Mouse (Mus musculus): ENCODE measurements at regions not wholly inside any gene's neighbourhood (a gene's known extent, or its start where the extent isn't known, plus 50 kb on each side); places are given as distances from the start of the nearest gene placed in this dataset.

- no peak overlapping the region for H3K4me2 ChIP-seq
- no peak overlapping the region for H3K4me3 ChIP-seq
- WGBS = 57% methylated on average over 15 of the region's 15 CpGs
- no peak for ATAC-seq
- H3K4me1 ChIP-seq = peaks cover 22% of the 10 kb centered on the region
- peaks cover 7% of the 10 kb centered on the region for H3K9me3 ChIP-seq (replicated peaks)
- no peak overlapping the region for H3K9ac ChIP-seq
- no peak overlapping the region for H3K27ac ChIP-seq
- H3K36me3 ChIP-seq (ENCODE audit: poor library complexity, severe bottlenecking) = no peaks in the 10 kb centered on the region
- no peaks in the 10 kb centered on the region for H3K27me3 ChIP-seq
These were observed 119.5 kb upstream of the A530016L24Rik start for GRCm38 (mm10) chr12:112369581-112370371.

GRCm38 (mm10) chr12:112372234-112373050, 116.8 kb upstream of the A530016L24Rik start:
- Histone ChIP-seq H3K4me2 (no peak overlapping the region), H3K27me3 (0 out of 2 replicates have a peak, but pooled peaks cover 3% of the 10 kb centered on the region), H3K27ac (no peak overlapping the region), H3K9me3 (replicated peaks) (no peaks in the 10 kb centered on the region), H3K36me3 (ENCODE audit: poor library complexity, severe bottlenecking) (no peaks in the 10 kb centered on the region), H3K4me1 (peaks cover 41% of the 10 kb centered on the region), H3K9ac (no peak overlapping the region), H3K4me3 (no peak overlapping the region)
- ATAC-seq = no peak
- WGBS = 75% methylated on average over 14 of the region's 14 CpGs

GRCm38 (mm10) chr12:112373966-112374365, 115.3 kb upstream of the A530016L24Rik start:
- ATAC-seq = no peak
- Histone ChIP-seq H3K9ac (no peak overlapping the region), H3K27ac (no peak overlapping the region), H3K27me3 (0 out of 2 replicates have a peak, but pooled peaks cover 3% of the 10 kb centered on the region), H3K4me3 (no peak overlapping the region), H3K4me2 (no peak overlapping the region), H3K4me1 (peaks cover 56% of the 10 kb centered on the region), H3K36me3 (ENCODE audit: poor library complexity, severe bottlenecking) (no peaks in the 10 kb centered on the region), H3K9me3 (replicated peaks) (no peaks in the 10 kb centered on the region)
- 93% methylated on average over 7 of the region's 7 CpGs for WGBS

- no peaks in the 10 kb centered on the region for H3K36me3 ChIP-seq (ENCODE audit: poor library complexity, severe bottlenecking)
- H3K9ac ChIP-seq = no peak overlapping the region
- 80% methylated on average over 5 of the region's 5 CpGs for WGBS
- H3K4me2 ChIP-seq = no peak overlapping the region
- ATAC-seq = no peak
- H3K4me1 ChIP-seq = peaks cover 48% of the 10 kb centered on the region
- H3K27me3 ChIP-seq = 0 out of 2 replicates have a peak, but pooled peaks cover 3% of the 10 kb centered on the region
- H3K9me3 ChIP-seq (replicated peaks) = no peaks in the 10 kb centered on the region
- H3K4me3 ChIP-seq = no peak overlapping the region
- H3K27ac ChIP-seq = no peak overlapping the region
These were observed 113.0 kb upstream of the A530016L24Rik start for GRCm38 (mm10) chr12:112376236-112376635.

- Histone ChIP-seq H3K4me1 (peaks cover 48% of the 10 kb centered on the region), H3K4me3 (no peak overlapping the region), H3K27me3 (0 out of 2 replicates have a peak, but pooled peaks cover 3% of the 10 kb centered on the region), H3K27ac (no peak overlapping the region; the same call in 1 of the 2 replicates), H3K9ac (no peak overlapping the region), H3K4me2 (no peak overlapping the region), H3K9me3 (replicated peaks) (no peaks in the 10 kb centered on the region), H3K36me3 (ENCODE audit: poor library complexity, severe bottlenecking) (no peaks in the 10 kb centered on the region)
- 90% methylated on average over 8 of the region's 8 CpGs for whole genome bisulfite sequencing
- ATAC-seq = no peak
These were observed 112.5 kb upstream of the A530016L24Rik start for GRCm38 (mm10) chr12:112376701-112377100.

GRCm38 (mm10) chr12:112378482-112379243, 110.6 kb upstream of the A530016L24Rik start:
- 0 out of 2 replicates have a peak, but pooled peaks cover 3% of the 10 kb centered on the region for H3K27me3 ChIP-seq
- H3K4me2 ChIP-seq = no peak overlapping the region
- H3K36me3 ChIP-seq (ENCODE audit: poor library complexity, severe bottlenecking) = no peaks in the 10 kb centered on the region
- peak; percentile 70; the same call in 1 of the 2 replicates for ATAC-seq
- no peak overlapping the region for H3K4me3 ChIP-seq
- peaks cover 39% of the 10 kb centered on the region for H3K4me1 ChIP-seq
- 0 out of 2 replicates have a peak, but pooled peaks cover under 1% of the 10 kb centered on the region for H3K9me3 ChIP-seq (replicated peaks)
- H3K9ac ChIP-seq = no peak overlapping the region
- peak overlapping the region; percentile 58 for H3K27ac ChIP-seq
- WGBS = 30% methylated on average over 13 of the region's 13 CpGs

- Histone ChIP-seq H3K4me3 (no peak overlapping the region), H3K27ac (no peak overlapping the region), H3K9ac (no peak overlapping the region), H3K9me3 (replicated peaks) (peaks cover 4% of the 10 kb centered on the region; the same call in 1 of the 2 replicates), H3K36me3 (ENCODE audit: poor library complexity, severe bottlenecking) (no peaks in the 10 kb centered on the region), H3K4me1 (peaks cover 12% of the 10 kb centered on the region), H3K27me3 (no peaks in the 10 kb centered on the region), H3K4me2 (no peak overlapping the region)
- no peak for ATAC-seq
- 60% methylated on average over 9 of the region's 9 CpGs for WGBS
These were observed 101.4 kb upstream of the A530016L24Rik start for GRCm38 (mm10) chr12:112387836-112388235.

- peak; percentile 16; the same call in 1 of the 2 replicates for ATAC-seq
- H3K4me2 ChIP-seq = no peak overlapping the region
These were observed 93.3 kb upstream of the A530016L24Rik start for GRCm38 (mm10) chr12:112395909-112396308.

GRCm38 (mm10) chr12:112403688-112404240, 85.5 kb upstream of the A530016L24Rik start:
- H3K9ac ChIP-seq = no peak overlapping the region
- no peaks in the 10 kb centered on the region for H3K27me3 ChIP-seq
- WGBS = 58% methylated on average over 11 of the region's 11 CpGs
- peak; percentile 33; the same call in 1 of the 2 replicates for ATAC-seq
- no peak overlapping the region; the same call in 1 of the 2 replicates for H3K27ac ChIP-seq
- no peak overlapping the region for H3K4me2 ChIP-seq
- H3K9me3 ChIP-seq (replicated peaks) = no peaks in the 10 kb centered on the region
- no peak overlapping the region for H3K4me3 ChIP-seq
- no peaks in the 10 kb centered on the region for H3K36me3 ChIP-seq (ENCODE audit: poor library complexity, severe bottlenecking)
- H3K4me1 ChIP-seq = peaks cover 5% of the 10 kb centered on the region; the same call in 1 of the 2 replicates

More at GRCm38 (mm10) chr12:112395909-112396308, 93.3 kb upstream of the A530016L24Rik start:
- no peaks in the 10 kb centered on the region for H3K27me3 ChIP-seq
- no peak overlapping the region for H3K4me3 ChIP-seq
- no peak overlapping the region for H3K9ac ChIP-seq
- no peaks in the 10 kb centered on the region for H3K9me3 ChIP-seq (replicated peaks)
- WGBS = 60% methylated on average over 13 of the region's 13 CpGs
- no peak overlapping the region; the same call in 1 of the 2 replicates for H3K27ac ChIP-seq
- H3K36me3 ChIP-seq (ENCODE audit: poor library complexity, severe bottlenecking) = no peaks in the 10 kb centered on the region
- peaks cover 17% of the 10 kb centered on the region for H3K4me1 ChIP-seq

- no peaks in the 10 kb centered on the region for H3K36me3 ChIP-seq (ENCODE audit: poor library complexity, severe bottlenecking)
- 70% methylated on average over 12 of the region's 12 CpGs for WGBS
- no peak overlapping the region for H3K4me2 ChIP-seq
- H3K9me3 ChIP-seq (replicated peaks) = no peaks in the 10 kb centered on the region
- H3K4me1 ChIP-seq = peaks cover 5% of the 10 kb centered on the region; the same call in 1 of the 2 replicates
- no peaks in the 10 kb centered on the region for H3K27me3 ChIP-seq
- no peak overlapping the region for H3K9ac ChIP-seq
- H3K27ac ChIP-seq = no peak overlapping the region
- ATAC-seq = no peak
- H3K4me3 ChIP-seq = no peak overlapping the region
These were observed 84.9 kb upstream of the A530016L24Rik start for GRCm38 (mm10) chr12:112404338-112404737.

GRCm38 (mm10) chr12:112405781-112406213, 83.5 kb upstream of the A530016L24Rik start:
- H3K9ac ChIP-seq = no peak overlapping the region
- no peaks in the 10 kb centered on the region for H3K27me3 ChIP-seq
- no peaks in the 10 kb centered on the region for H3K9me3 ChIP-seq (replicated peaks)
- 90% methylated on average over 12 of the region's 12 CpGs for WGBS
- no peaks in the 10 kb centered on the region for H3K36me3 ChIP-seq (ENCODE audit: poor library complexity, severe bottlenecking)
- H3K4me1 ChIP-seq = peaks cover 10% of the 10 kb centered on the region
- no peak overlapping the region for H3K4me2 ChIP-seq
- no peak overlapping the region for H3K27ac ChIP-seq
- no peak overlapping the region for H3K4me3 ChIP-seq
- ATAC-seq = no peak

Measured in forebrain, embryonic 13.5 days (tissue).